Mouse (Mus musculus) midbrain, embryonic 11.5 days (tissue): ENCODE data around the gene Socs5. TPM values are rescaled to one million over a fixed set of nuclear protein-coding genes. Genes with fewer than 3 reads are reported as not detected.

Experiments
- ATAC-seq: fragments of 200-750 bp; cut with Nextera tagmentation; 2 replicates; pipeline ENCODE4 v1.8.0; 2017; ENCODE audit warnings: moderate TSS enrichment, moderate library complexity; ENCODE audit not compliant: low FRiP score
- DNase-seq: peaks from one replicate; pipeline ENCODE4 v3.0.0; 2015; ENCODE audit warnings: low spot score; ENCODE audit errors: missing footprints
- H3K27ac ChIP-seq: fragments of 300-500 bp; sonication (generic); 2 replicates; pipeline ENCODE4 v1.5.1; 2014; ENCODE audit warnings: low read depth, low read length
- H3K27me3 ChIP-seq: fragments of 300-500 bp; sonication (generic); 2 replicates; pipeline ENCODE4 v1.6.1; 2014; ENCODE audit warnings: mild to moderate bottlenecking, low read length, moderate library complexity, mixed read lengths; ENCODE audit not compliant: control insufficient read depth, insufficient read depth
- H3K36me3 ChIP-seq: fragments of 300-500 bp; sonication (generic); 2 replicates; pipeline ENCODE4 v1.6.1; 2014; ENCODE audit warnings: mild to moderate bottlenecking, low read length, moderate library complexity, mixed read lengths; ENCODE audit not compliant: control insufficient read depth, insufficient read depth
- H3K4me1 ChIP-seq: fragments of 300-500 bp; sonication (generic); 2 replicates; pipeline ENCODE4 v1.6.1; 2014; ENCODE audit warnings: low read length; ENCODE audit not compliant: control insufficient read depth, insufficient read depth
- H3K4me2 ChIP-seq: fragments of 300-500 bp; sonication (generic); 2 replicates; pipeline ENCODE4 v1.6.1; 2014; ENCODE audit warnings: mild to moderate bottlenecking, moderate library complexity
- H3K4me3 ChIP-seq: fragments of 300-500 bp; sonication (generic); 2 replicates; pipeline ENCODE4 v1.5.1; 2014; ENCODE audit warnings: low read depth, low read length
- H3K9ac ChIP-seq: fragments of 300-500 bp; sonication (generic); 2 replicates; pipeline ENCODE4 v1.6.1; 2014; ENCODE audit warnings: low read length
- H3K9me3 ChIP-seq: fragments of 300-500 bp; sonication (generic); 2 replicates; pipeline ENCODE4 v1.6.1; 2016; ENCODE audit warnings: low read length; ENCODE audit not compliant: control insufficient read depth
- WGBS: fragments of 180-500 bp; shearing (Covaris S2); extraction: QIAGEN DNeasy Blood & Tissue Kit; methylation state at CpG from one replicate; pipeline ENCODE4 v1.1.7; 2014; 5-methylcytosine and 5-hydroxymethylcytosine counted together
- polyA plus RNA-seq: library from polyadenylated mRNA; unstranded; fragments of >200 nt; fragmentation: Nextera tagmentation; extraction: Ambion mirVana; gene quantifications from 2 replicates; pipeline ENCODE4 v1.2.1, GENCODE M21; 2014

The Socs5 gene
- polyA plus RNA-seq, 1 experiment from 2014 or later: 13.0 TPM

- H3K4me1 ChIP-seq: no peaks in the 10 kb centered on the region
These were observed 26.8 kb upstream of the Socs5 start for GRCm38 (mm10) chr17:87080724-87081123.

GRCm38 (mm10) chr17:87082547-87082946 lies 24.9 kb upstream of the Socs5 start:
- no peaks in the 10 kb centered on the region for H3K27me3 ChIP-seq
- no peaks in the 10 kb centered on the region for H3K9me3 ChIP-seq
- no peak overlapping the region for H3K4me2 ChIP-seq
- ATAC-seq (no peak), DNase-seq (no peak)
- H3K4me1 ChIP-seq: no peaks in the 10 kb centered on the region
- H3K9ac ChIP-seq: no peak overlapping the region
- no peaks in the 10 kb centered on the region for H3K36me3 ChIP-seq
- H3K27ac ChIP-seq: no peak overlapping the region
- no peak overlapping the region for H3K4me3 ChIP-seq
- 83% methylated on average over 4 of the region's 4 CpGs for WGBS

More at GRCm38 (mm10) chr17:87080724-87081123, 26.8 kb upstream of the Socs5 start:
- no peak for ATAC-seq
- H3K9me3 ChIP-seq: no peaks in the 10 kb centered on the region
- H3K36me3 ChIP-seq: no peaks in the 10 kb centered on the region
- H3K27ac ChIP-seq: no peak overlapping the region
- H3K9ac ChIP-seq: no peak overlapping the region
- no peak overlapping the region for H3K4me2 ChIP-seq
- 92% methylated on average over 7 of the region's 7 CpGs for WGBS
- no peaks in the 10 kb centered on the region for H3K27me3 ChIP-seq
- no peak for DNase-seq
- H3K4me3 ChIP-seq: no peak overlapping the region

- Histone ChIP-seq H3K4me1 (no peaks in the 10 kb centered on the region), H3K27ac (no peak overlapping the region), H3K36me3 (no peaks in the 10 kb centered on the region), H3K4me3 (no peak overlapping the region), H3K4me2 (no peak overlapping the region), H3K9ac (no peak overlapping the region), H3K9me3 (no peaks in the 10 kb centered on the region), H3K27me3 (no peaks in the 10 kb centered on the region)
- 88% methylated on average over 5 of the region's 5 CpGs for WGBS
- ATAC-seq (no peak), DNase-seq (no peak)
These were observed 23.8 kb upstream of the Socs5 start for GRCm38 (mm10) chr17:87083671-87084070.

- no peak overlapping the region for H3K9ac ChIP-seq
- 86% methylated on average over 6 of the region's 6 CpGs for WGBS
- H3K4me2 ChIP-seq: no peak overlapping the region
- no peaks in the 10 kb centered on the region for H3K4me1 ChIP-seq
- H3K9me3 ChIP-seq: no peaks in the 10 kb centered on the region
- ATAC-seq: no peak
- H3K4me3 ChIP-seq: no peak overlapping the region
- no peaks in the 10 kb centered on the region for H3K36me3 ChIP-seq
- no peak overlapping the region for H3K27ac ChIP-seq
- DNase-seq: no peak
- H3K27me3 ChIP-seq: no peaks in the 10 kb centered on the region
These were observed 21.8 kb upstream of the Socs5 start for GRCm38 (mm10) chr17:87085726-87086125.

GRCm38 (mm10) chr17:87089296-87089695 lies 18.2 kb upstream of the Socs5 start:
- H3K36me3 ChIP-seq: no peaks in the 10 kb centered on the region
- no peak overlapping the region for H3K4me2 ChIP-seq
- H3K4me1 ChIP-seq: no peaks in the 10 kb centered on the region
- WGBS: 88% methylated on average over 7 of the region's 7 CpGs
- no peak for DNase-seq
- no peak overlapping the region for H3K4me3 ChIP-seq
- no peaks in the 10 kb centered on the region for H3K27me3 ChIP-seq
- no peak for ATAC-seq
- no peak overlapping the region for H3K9ac ChIP-seq
- no peaks in the 10 kb centered on the region for H3K9me3 ChIP-seq
- no peak overlapping the region for H3K27ac ChIP-seq

DNA sequence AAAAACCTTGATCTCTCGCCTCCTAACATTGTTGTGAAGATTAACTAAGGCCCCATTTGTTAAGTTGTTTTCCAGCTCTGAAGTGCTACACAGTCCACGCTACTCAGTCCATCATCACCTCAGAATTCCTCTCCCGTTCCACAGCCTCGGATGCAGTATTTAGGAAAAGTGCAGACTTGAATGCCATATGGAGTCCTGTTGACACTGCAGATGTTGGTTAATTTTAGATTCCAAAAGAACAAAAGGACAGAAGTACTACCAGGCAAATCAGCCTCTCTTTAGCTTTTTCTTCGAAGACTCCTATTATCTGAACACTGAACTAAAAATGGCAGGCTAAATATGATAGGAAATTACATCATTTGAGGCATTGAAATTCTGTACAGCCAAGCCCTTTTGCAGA lies 14.4 kb upstream of the Socs5 start:
- WGBS: 77% methylated on average over 5 of the region's 5 CpGs
- H3K36me3 ChIP-seq: no peaks in the 10 kb centered on the region
- no peaks in the 10 kb centered on the region for H3K27me3 ChIP-seq
- DNase-seq: no peak
- no peaks in the 10 kb centered on the region for H3K9me3 ChIP-seq
- H3K4me3 ChIP-seq: no peak overlapping the region
- H3K27ac ChIP-seq: no peak overlapping the region
- no peaks in the 10 kb centered on the region for H3K4me1 ChIP-seq
- H3K4me2 ChIP-seq: no peak overlapping the region
- no peak overlapping the region for H3K9ac ChIP-seq
- ATAC-seq: no peak

GRCm38 (mm10) chr17:87096951-87097350 lies 10.5 kb upstream of the Socs5 start:
- WGBS: 60% methylated on average over 2 of the region's 2 CpGs
- H3K9me3 ChIP-seq: no peaks in the 10 kb centered on the region

GRCm38 (mm10) chr17:87097576-87097975 lies 9.9 kb upstream of the Socs5 start:
- Histone ChIP-seq H3K4me2 (no peak overlapping the region), H3K9me3 (no peaks in the 10 kb centered on the region), H3K9ac (no peak overlapping the region), H3K4me1 (no peaks in the 10 kb centered on the region), H3K27me3 (no peaks in the 10 kb centered on the region), H3K4me3 (no peak overlapping the region), H3K36me3 (no peaks in the 10 kb centered on the region), H3K27ac (no peak overlapping the region)
- DNase-seq: no peak
- no peak for ATAC-seq
- WGBS: 81% methylated on average over 5 of the region's 5 CpGs

More at GRCm38 (mm10) chr17:87096951-87097350, 10.5 kb upstream of the Socs5 start:
- no peaks in the 10 kb centered on the region for H3K4me1 ChIP-seq
- no peak overlapping the region for H3K4me3 ChIP-seq
- H3K27ac ChIP-seq: no peak overlapping the region
- DNase-seq: no peak
- no peaks in the 10 kb centered on the region for H3K36me3 ChIP-seq
- H3K4me2 ChIP-seq: no peak overlapping the region
- H3K27me3 ChIP-seq: no peaks in the 10 kb centered on the region
- H3K9ac ChIP-seq: no peak overlapping the region
- ATAC-seq: no peak

GRCm38 (mm10) chr17:87100947-87101346 lies 6.5 kb upstream of the Socs5 start:
- 74% methylated on average over 4 of the region's 4 CpGs for WGBS
- ATAC-seq: no peak
- Histone ChIP-seq H3K9me3 (no peaks in the 10 kb centered on the region), H3K36me3 (no peaks in the 10 kb centered on the region), H3K4me2 (no peak overlapping the region), H3K4me1 (no peaks in the 10 kb centered on the region), H3K4me3 (no peak overlapping the region), H3K27ac (no peak overlapping the region), H3K9ac (no peak overlapping the region), H3K27me3 (no peaks in the 10 kb centered on the region)
- no peak for DNase-seq

- Histone ChIP-seq H3K4me1 (no peaks in the 10 kb centered on the region), H3K4me2 (no peak overlapping the region), H3K36me3 (no peaks in the 10 kb centered on the region), H3K27ac (no peak overlapping the region), H3K27me3 (no peaks in the 10 kb centered on the region), H3K9ac (no peak overlapping the region), H3K9me3 (no peaks in the 10 kb centered on the region), H3K4me3 (no peak overlapping the region)
- no peak for DNase-seq
- WGBS: 80% methylated on average over 8 of the region's 8 CpGs
- ATAC-seq: no peak
These were observed 4.8 kb upstream of the Socs5 start for GRCm38 (mm10) chr17:87102636-87103035.
